Mouse (Mus musculus): ENCODE results near the gene Fbxo46.

The Fbxo46 gene

DNA sequence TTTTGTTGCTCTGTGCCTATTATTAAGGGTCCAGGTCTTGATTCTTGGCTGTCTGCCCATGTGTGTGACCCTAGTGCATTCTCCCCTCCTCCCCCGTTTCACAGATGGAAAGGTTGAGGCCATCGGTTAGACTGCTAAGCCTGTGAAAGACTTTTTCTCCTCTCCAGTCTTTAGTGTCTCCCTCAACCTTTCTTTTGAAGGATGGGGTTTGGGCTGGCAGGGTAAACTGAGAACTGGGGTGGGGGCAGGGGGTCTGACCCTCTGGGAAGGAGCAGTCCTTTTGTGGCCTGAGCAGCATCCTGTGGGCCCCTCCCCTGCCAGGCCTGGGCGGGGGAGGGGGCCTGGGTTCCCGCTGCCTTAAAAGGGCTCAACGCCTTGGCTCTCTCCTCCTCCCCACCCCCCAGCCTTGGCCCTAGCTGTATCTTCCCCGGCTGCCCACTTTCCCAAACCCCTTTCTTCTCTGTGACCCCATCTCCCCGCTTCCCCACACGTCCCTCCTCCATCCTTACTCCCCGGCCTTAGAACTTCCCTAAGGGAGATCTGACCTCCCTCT is 34.7 kb upstream of the Fbxo46 start:
- POLR2A ChIA-PET: interaction anchor here in 3 of 4 experiments (0.5 to 18.1 kb wide), 11 partner anchors 7 to 82 kb away, joined by 3 to 172 read pairs (median 3); partner anchors contain the start of genes Dmwd (in 2 of the 3), Six5 (in 2 of the 3) and Rsph6a (in 1 of the 3)

GRCm38 (mm10) chr7:19085495-19085894 is 34.2 kb upstream of the Fbxo46 start:
- POLR2A ChIA-PET: interaction anchor here in 3 of 4 experiments (0.5 to 18.1 kb wide), 15 partner anchors 7 to 143 kb away, joined by 3 to 172 read pairs (median 4); partner anchors contain the start of genes Dmwd (in 2 of the 3), Six5 (in 2 of the 3), Fbxo46 (in 1 of the 3) and Mypop (in 1 of the 3)
- CTCF ChIA-PET: interaction anchor here in 3 of 4 experiments (0.6 to 15.2 kb wide), 14 partner anchors 8 to 432 kb away, joined by 3 to 356 read pairs (median 4); partner anchors contain the start of genes Dmwd (in 1 of the 3), Fbxo46 (in 1 of the 3), Mypop (in 1 of the 3) and Nkpd1 (in 1 of the 3)

More for the DNA sequence above, 34.7 kb upstream of the Fbxo46 start:
- CTCF ChIA-PET: interaction anchor here (0.6 to 15.2 kb wide), 11 partner anchors 8 to 193 kb away, joined by 3 to 356 read pairs (median 5); partner anchors contain the start of genes Dmwd (in 1 of the 4) and Fbxo46 (in 1 of the 4)

DNA sequence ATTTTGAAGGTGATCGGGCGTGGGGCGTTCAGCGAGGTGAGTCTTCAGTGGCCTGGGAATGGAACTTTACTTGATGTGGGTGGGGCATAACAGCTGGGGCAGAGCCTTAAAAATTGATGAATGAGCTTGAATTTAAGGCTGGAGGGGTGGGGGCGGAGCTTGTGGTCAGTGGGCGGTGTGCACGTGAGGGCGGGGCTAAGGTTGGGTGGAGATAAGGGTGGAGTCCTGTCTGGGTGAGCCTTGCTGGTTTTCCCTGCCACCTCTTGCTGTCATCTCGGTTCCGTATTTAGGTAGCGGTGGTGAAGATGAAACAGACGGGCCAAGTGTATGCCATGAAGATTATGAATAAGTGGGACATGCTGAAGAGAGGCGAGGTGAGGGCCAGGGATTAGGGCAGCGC is 33.6 kb upstream of the Fbxo46 start:
- ChIA-PET POLR2A (interaction anchor here in 3 of 4 experiments (0.5 to 18.1 kb wide), 18 partner anchors 7 to 182 kb away, joined by 3 to 172 read pairs (median 4); partner anchors contain the start of genes Dmwd (in 2 of the 3), Six5 (in 2 of the 3), Fbxo46 (in 1 of the 3) and Mypop (in 1 of the 3)), CTCF (interaction anchor here in 3 of 4 experiments (0.6 to 15.2 kb wide), 14 partner anchors 8 to 432 kb away, joined by 3 to 356 read pairs (median 4); partner anchors contain the start of genes Dmwd (in 1 of the 3), Mypop (in 1 of the 3), Nkpd1 (in 1 of the 3) and Rsph6a (in 1 of the 3))

GRCm38 (mm10) chr7:19086760-19087159 is 32.9 kb upstream of the Fbxo46 start:
- CTCF ChIA-PET: interaction anchor here in 3 of 4 experiments (0.9 to 15.2 kb wide), 5 partner anchors 14 to 77 kb away, joined by 3 to 356 read pairs (median 6); partner anchors contain the start of gene Dmwd (in 1 of the 3)

GRCm38 (mm10) chr7:19088813-19089212 is 30.8 kb upstream of the Fbxo46 start:
- ChIA-PET POLR2A (interaction anchor here in 3 of 4 experiments (0.6 to 18.1 kb wide), 13 partner anchors 8 to 152 kb away, joined by 3 to 172 read pairs (median 3); partner anchors contain the start of genes Dmwd (in 2 of the 3), Fbxo46 (in 1 of the 3) and Rsph6a (in 1 of the 3)), CTCF (interaction anchor here (0.5 to 15.2 kb wide), 38 partner anchors 8 to 212 kb away, joined by 3 to 356 read pairs (median 4); partner anchors contain the start of genes Rsph6a (in 3 of the 4), Dmwd (in 2 of the 4), Fbxo46 (in 1 of the 4) and Gm4969 (in 1 of the 4))

More at GRCm38 (mm10) chr7:19086760-19087159, 32.9 kb upstream of the Fbxo46 start:
- POLR2A ChIA-PET: interaction anchor here in 2 of 4 experiments (0.6 to 18.1 kb wide), 11 partner anchors 10 to 183 kb away, joined by 3 to 172 read pairs (median 4); partner anchors contain the start of genes Dmwd (in 2 of the 2), Fbxo46 (in 1 of the 2) and Rsph6a (in 1 of the 2)

GRCm38 (mm10) chr7:19091913-19092312 is 27.7 kb upstream of the Fbxo46 start:
- POLR2A ChIA-PET: interaction anchor here (0.7 to 18.1 kb wide), 35 partner anchors 8 to 217 kb away, joined by 3 to 172 read pairs (median 5); partner anchors contain the start of genes Rsph6a (in 3 of the 4), Dmpk (in 2 of the 4), Dmwd (in 2 of the 4) and Fbxo46 (in 2 of the 4)
- CTCF ChIA-PET: interaction anchor here (0.9 to 15.2 kb wide), 40 partner anchors 8 to 386 kb away, joined by 3 to 356 read pairs (median 6); partner anchors contain the start of genes Dmwd (in 3 of the 4), Dmpk (in 2 of the 4), Rsph6a (in 2 of the 4) and Eml2 (in 1 of the 4)

GRCm38 (mm10) chr7:19092381-19093173 is 27.1 kb upstream of the Fbxo46 start:
- CTCF ChIA-PET: interaction anchor here (0.6 to 15.2 kb wide), 79 partner anchors 9 to 580 kb away, joined by 3 to 356 read pairs (median 6); partner anchors contain the start of genes Rsph6a (in 4 of the 4), Dmwd (in 3 of the 4), Dmpk (in 2 of the 4) and Eml2 (in 2 of the 4)

DNA sequence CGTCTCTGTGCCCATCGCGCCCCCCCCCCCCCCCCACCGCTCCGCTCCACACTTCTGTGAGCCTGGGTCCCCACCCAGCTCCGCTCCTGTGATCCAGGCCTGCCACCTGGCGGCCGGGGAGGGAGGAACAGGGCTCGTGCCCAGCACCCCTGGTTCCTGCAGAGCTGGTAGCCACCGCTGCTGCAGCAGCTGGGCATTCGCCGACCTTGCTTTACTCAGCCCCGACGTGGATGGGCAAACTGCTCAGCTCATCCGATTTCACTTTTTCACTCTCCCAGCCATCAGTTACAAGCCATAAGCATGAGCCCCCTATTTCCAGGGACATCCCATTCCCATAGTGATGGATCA is 26.5 kb upstream of the Fbxo46 start:
- POLR2A ChIA-PET: interaction anchor here (0.5 to 18.1 kb wide), 71 partner anchors 7 to 871 kb away, joined by 3 to 172 read pairs (median 5); partner anchors contain the start of genes Rsph6a (in 4 of the 4), Dmwd (in 3 of the 4), Dmpk (in 2 of the 4) and Fbxo46 (in 2 of the 4)
- CTCF ChIA-PET: interaction anchor here (0.6 to 15.2 kb wide), 87 partner anchors 9 to 579 kb away, joined by 3 to 356 read pairs (median 5); partner anchors contain the start of genes Rsph6a (in 4 of the 4), Dmpk (in 3 of the 4), Dmwd (in 3 of the 4) and Eml2 (in 2 of the 4)

More at GRCm38 (mm10) chr7:19092381-19093173, 27.1 kb upstream of the Fbxo46 start:
- POLR2A ChIA-PET: interaction anchor here (0.5 to 18.1 kb wide), 60 partner anchors 8 to 870 kb away, joined by 3 to 172 read pairs (median 5); partner anchors contain the start of genes Rsph6a (in 4 of the 4), Dmwd (in 3 of the 4), Dmpk (in 2 of the 4) and Fbxo46 (in 2 of the 4)

DNA sequence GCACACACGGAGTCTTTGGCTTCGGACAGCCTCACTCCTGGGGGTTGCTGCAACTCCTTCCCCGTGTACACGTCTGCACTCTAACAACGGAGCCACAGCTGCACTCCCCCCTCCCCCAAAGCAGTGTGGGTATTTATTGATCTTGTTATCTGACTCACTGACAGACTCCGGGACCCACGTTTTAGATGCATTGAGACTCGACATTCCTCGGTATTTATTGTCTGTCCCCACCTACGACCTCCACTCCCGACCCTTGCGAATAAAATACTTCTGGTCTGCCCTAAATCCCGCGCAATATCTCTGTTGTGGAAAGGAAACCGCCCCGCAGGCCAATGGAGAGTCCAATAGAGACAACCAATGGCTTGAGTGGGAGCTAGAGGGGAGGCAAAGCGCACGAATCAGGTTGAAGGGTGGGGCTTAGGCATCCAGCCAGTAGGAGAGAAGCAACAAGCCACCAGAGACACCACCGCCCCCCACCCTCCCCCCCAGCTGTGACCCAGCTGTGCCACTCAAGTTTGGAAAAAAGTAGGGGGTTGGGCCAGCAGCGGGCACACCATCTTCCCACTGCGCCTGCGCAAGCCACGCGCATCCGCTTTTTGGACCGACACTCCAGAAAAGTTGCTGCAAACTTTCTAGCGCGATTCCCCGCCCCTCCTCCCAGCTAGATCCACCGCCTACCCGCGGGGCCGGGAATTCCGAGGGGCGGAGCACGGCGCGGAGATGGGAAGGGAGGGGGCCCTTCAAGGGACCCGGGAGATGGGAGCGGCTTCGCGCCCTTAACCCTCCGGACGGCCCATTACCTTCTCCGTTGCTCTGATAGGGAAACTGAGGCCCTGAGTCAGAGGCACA is 25.9 kb upstream of the Fbxo46 start:
- CTCF ChIA-PET: interaction anchor here (0.6 to 15.2 kb wide), 82 partner anchors 8 to 295 kb away, joined by 3 to 356 read pairs (median 6); partner anchors contain the start of genes Rsph6a (in 4 of the 4), Dmpk (in 3 of the 4), Dmwd (in 3 of the 4) and Eml2 (in 2 of the 4)

GRCm38 (mm10) chr7:19094471-19094825 is 25.2 kb upstream of the Fbxo46 start, which contains the start of gene Six5:
TSS of gene Six5 (plus strand) at chr7:19094594.
- ChIA-PET POLR2A (interaction anchor here in 3 of 4 experiments (0.6 to 18.1 kb wide), 27 partner anchors 8 to 534 kb away, joined by 3 to 172 read pairs (median 7); partner anchors contain the start of genes Dmwd (in 3 of the 3), Fbxo46 (in 3 of the 3), Rsph6a (in 3 of the 3) and Dmpk (in 2 of the 3)), CTCF (interaction anchor here (0.6 to 15.2 kb wide), 21 partner anchors 13 to 187 kb away, joined by 3 to 356 read pairs (median 10); partner anchors contain the start of genes Dmwd (in 3 of the 4), Gm4969 (in 2 of the 4), Eml2 (in 1 of the 4) and Fbxo46 (in 1 of the 4))

More for the DNA sequence above, 25.9 kb upstream of the Fbxo46 start:
- POLR2A ChIA-PET: interaction anchor here in 3 of 4 experiments (0.5 to 18.1 kb wide), 71 partner anchors 8 to 871 kb away, joined by 3 to 172 read pairs (median 5); partner anchors contain the start of genes Dmwd (in 3 of the 3), Fbxo46 (in 3 of the 3), Rsph6a (in 3 of the 3) and Dmpk (in 2 of the 3)

DNA sequence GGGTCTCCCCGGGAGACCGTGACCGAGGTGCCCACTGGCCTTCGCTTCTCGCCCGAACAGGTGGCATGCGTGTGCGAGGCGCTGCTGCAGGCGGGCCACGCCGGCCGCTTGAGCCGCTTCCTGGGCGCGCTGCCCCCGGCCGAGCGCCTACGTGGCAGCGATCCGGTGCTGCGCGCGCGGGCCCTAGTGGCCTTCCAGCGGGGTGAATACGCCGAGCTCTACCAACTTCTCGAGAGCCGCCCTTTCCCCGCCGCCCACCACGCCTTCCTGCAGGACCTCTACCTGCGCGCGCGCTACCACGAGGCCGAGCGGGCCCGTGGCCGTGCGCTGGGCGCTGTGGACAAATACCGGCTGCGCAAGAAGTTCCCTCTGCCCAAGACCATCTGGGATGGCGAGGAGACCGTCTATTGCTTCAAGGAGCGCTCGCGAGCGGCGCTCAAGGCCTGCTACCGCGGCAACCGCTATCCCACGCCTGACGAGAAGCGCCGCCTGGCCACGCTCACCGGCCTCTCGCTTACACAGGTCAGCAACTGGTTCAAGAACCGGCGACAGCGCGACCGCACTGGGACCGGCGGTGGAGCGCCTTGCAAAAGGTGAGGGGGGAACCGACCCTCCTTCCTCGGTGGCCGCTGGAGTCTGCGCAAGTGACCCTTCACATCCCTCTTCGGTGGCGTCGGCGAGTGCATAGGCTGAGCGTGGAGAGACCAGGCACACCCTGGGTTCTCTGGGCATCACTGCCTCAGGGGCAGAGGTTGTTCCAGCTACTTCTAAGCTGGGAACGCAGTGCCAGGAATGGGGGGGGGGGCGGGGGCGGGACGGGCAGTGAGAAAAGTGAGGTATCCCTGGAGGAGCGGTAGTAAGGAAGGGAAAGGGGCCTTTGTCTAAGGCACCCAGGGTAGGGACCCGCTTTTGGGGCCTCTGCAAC is 24.6 kb upstream of the Fbxo46 start:
- POLR2A ChIA-PET: interaction anchor here in 2 of 4 experiments (0.8 to 18.1 kb wide), 24 partner anchors 9 to 534 kb away, joined by 3 to 172 read pairs (median 5); partner anchors contain the start of genes Dmpk (in 2 of the 2), Dmwd (in 2 of the 2), Fbxo46 (in 2 of the 2) and Gm4969 (in 2 of the 2)
- CTCF ChIA-PET: interaction anchor here in 3 of 4 experiments (0.8 to 15.2 kb wide), 8 partner anchors 19 to 91 kb away, joined by 3 to 356 read pairs (median 12); partner anchors contain the start of genes Dmwd (in 3 of the 3), Foxa3 (in 1 of the 3) and Irf2bp1 (in 1 of the 3)

GRCm38 (mm10) chr7:19095751-19096110 is 23.9 kb upstream of the Fbxo46 start:
- ChIA-PET POLR2A (interaction anchor here in 3 of 4 experiments (0.5 to 18.1 kb wide), 16 partner anchors 12 to 228 kb away, joined by 3 to 172 read pairs (median 4); partner anchors contain the start of genes Fbxo46 (in 2 of the 3), Gm4969 (in 2 of the 3), Dmpk (in 1 of the 3) and Dmwd (in 1 of the 3)), CTCF (interaction anchor here in 2 of 4 experiments (0.8 to 15.2 kb wide), 5 partner anchors 19 to 42 kb away, joined by 3 to 356 read pairs (median 3); partner anchors contain the start of gene Dmwd (in 1 of the 2))

GRCm38 (mm10) chr7:19096421-19096976 is 23.2 kb upstream of the Fbxo46 start:
- CTCF ChIA-PET: interaction anchor here in 2 of 4 experiments (0.9 to 15.2 kb wide), 4 partner anchors 18 to 43 kb away, joined by 3 to 356 read pairs (median 4); partner anchors contain the start of gene Dmwd (in 1 of the 2)
- POLR2A ChIA-PET: interaction anchor here in 3 of 4 experiments (0.5 to 18.1 kb wide), 15 partner anchors 12 to 227 kb away, joined by 3 to 172 read pairs (median 4); partner anchors contain the start of genes Fbxo46 (in 2 of the 3), Gm4969 (in 2 of the 3), Dmpk (in 1 of the 3) and Dmwd (in 1 of the 3)
